Mouse (Mus musculus) adrenal gland (tissue): Measurements from ENCODE around the gene Togaram1.

Experiments
- intact Hi-C: fragments of 180-260 bp; cut with DNase I; formaldehyde crosslinking; loops from one replicate; pipeline ENCODE4 v1.15.1; 2025
- long read RNA-seq, 2 experiments: library from polyadenylated mRNA; unstranded; transcript quantifications; one replicate each; pipeline ENCODE4 v2.0.0; 2020; ENCODE audit warnings: borderline replicate concordance in 1 of 2; ENCODE audit not compliant: insufficient replicate concordance in 1 of 2

The Togaram1 gene
- long read RNA-seq, experiment 1, partial matches to known transcripts: 3 of 5 reads
- long read RNA-seq, experiment 1, other reads (novel, unspliced or antisense): 1 of 5 reads
- long read RNA-seq, experiment 2, partial matches to known transcripts: 7 of 8 reads
- long read RNA-seq, experiment 2, other reads (novel, unspliced or antisense): 1 of 8 reads

DNA sequence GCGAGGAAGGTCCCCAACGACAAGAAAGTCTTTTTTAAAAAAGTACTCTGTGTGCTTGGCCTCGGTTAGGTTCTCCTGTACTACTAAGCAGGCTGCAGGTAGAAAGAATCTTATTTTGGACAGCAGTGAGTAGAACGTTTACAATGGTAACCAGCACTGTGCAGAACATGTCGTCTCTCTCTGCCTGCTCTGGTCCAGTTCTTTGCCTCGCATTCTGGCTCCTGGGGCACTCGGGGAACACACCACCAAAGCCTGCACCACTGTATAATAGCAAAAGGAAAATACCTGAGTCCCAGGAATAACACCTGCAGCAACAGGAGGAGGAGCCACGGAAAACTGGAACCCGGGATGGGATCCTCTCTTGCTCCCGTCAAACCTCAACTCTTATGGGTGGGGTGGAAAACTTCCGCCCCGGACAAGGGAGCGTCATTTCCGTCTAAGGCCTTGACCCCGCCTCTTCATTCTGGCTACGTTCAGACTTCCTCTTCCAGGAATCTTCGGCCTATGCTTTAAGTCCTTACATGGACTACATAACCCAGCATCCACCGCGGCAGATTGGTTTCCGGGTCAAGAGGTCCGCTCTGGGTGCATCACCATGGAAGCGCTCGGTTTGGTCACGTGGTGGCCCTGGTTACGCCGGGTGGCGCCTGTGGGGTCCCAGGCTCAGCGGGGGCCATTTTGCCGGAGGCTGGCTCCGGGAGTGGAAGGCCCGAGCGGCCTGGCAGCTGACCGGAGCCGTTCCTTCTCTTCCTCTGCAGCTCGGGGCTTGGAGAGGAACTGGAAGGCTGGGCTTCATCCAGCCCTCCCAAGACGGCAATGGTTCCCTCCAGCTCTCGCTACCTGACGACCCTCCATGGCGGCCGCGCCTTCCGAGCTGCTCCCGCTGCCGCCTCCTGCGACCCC, at the start of gene Togaram1, which contains the start of gene Klhl28:
Gene Togaram1 (plus strand): TSS at position 681 of the 903 bp plus-strand sequence.
Gene Klhl28 (minus strand): TSS at position 411 of the 903 bp plus-strand sequence.
- intact Hi-C loops: loop anchor here (2.0 to 5.0 kb wide), 2 partner anchors 49 to 107 kb away; partner anchors contain the start of genes Fkbp3 and Gm527

DNA sequence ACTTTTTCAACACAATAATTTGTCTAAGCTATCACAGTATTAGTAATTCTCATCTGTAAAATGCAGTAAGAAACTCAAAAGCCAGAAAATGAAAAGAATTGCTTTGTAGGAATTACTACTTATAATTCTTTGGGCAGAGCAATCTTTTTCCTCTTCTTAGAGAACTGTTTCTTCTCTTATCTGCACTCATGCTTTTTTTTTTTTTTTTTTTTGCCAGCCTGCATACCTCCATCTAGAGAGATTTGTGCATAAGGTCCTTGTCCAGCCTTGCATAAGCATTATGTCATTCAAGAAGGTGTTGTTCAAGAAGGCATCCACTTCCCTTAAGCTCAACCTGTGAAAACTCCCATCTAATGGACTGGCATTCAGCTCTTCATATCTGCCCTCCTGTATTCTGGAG, 48.9 kb upstream of the Togaram1 start:
- intact Hi-C loops: loop anchor here (2.0 kb wide), 1 partner anchor 48 kb away; the partner anchor contains the start of genes Klhl28 and Togaram1

DNA sequence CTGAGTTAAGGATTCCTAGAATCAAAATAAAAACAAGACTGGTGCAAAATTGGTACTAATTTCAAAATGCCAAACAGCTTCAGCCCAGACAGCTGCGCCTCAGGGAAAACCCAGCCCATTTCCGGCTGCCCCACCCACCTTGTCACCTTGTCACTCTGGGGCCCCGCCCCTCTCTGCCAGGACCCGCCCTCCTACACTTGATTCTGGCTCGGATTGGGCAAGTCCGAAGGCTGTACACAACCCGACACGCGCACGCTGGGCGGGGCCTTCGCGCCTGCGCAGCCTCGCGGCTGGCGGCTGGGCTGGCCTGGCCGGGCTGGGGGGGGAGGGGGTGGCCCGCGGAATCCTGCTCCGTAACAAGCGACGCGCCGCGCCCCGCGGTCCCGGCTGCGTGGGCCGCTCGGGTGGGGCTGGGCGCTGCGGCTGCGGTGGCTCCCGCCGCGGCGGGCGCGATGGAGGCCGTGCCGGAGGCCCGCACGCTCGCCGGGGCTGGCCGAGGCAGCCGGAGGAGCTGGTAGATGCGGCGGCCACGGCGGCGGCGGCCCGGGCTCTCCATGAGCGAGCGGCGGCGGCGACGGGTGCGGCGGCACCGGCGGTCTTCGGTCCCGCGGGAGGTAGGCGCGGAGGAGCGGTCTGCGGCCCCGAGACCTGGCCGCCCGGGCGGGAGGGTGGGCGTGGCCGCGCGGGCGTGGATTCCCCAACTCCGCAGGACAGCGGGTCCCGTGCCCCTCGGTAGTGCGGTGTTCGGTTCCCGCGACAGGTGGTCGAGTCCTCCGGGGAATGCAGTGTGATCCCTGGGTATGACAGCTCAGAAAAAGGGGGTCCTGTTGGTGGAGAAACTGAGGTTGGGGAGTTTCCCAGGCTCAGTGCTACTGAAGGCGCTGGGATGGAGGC, 47.8 kb upstream of the Togaram1 start, which contains the start of gene Gm527:
Gene Gm527 (plus strand): TSS at position 329 of the 894 bp plus-strand sequence.
- intact Hi-C loops: loop anchor here (2.0 kb wide), 1 partner anchor 47 kb away; the partner anchor contains the start of genes Klhl28 and Togaram1

DNA sequence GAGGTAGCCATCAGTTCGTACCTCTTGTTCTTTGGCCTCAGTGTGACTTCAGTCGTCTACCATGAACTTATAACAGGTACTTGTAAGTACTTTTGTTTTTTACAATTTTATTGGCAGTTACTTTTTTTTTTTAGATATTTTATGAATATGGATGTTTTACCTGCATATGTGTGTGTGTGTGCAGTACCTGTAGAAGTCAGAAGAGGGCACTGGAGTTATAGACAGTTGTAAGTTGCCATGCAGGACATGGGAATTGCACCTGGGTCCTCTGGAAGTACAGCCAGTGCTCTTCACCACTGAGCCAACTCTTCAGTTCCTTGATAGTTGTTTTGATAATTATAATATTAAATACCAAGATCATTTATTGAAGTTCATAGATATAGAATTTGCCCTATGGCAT, 28.1 kb upstream of the Togaram1 start:
- intact Hi-C loops: no loop called here

DNA sequence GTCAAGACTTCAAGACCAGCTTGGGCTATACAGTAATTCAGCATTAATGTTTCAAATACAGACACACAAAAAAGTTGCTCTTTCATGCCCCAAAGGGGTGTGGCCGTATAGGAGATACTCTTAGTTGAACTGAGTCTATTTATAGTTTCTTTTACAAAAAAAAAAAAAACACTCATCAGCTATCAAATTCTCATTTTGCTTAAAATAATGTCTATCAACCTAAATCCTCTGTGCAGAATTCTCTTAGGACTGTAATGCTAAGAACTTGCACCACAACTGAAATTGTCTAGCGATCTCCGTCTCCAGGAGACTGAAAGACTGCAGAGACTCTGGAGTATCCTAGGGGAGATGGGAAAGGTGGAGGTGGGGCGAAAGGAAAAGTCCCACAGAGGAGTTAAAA, 1.0 kb upstream of the Togaram1 start:
- intact Hi-C loops: loop anchor here (2.0 kb wide), 1 partner anchor 48 kb away; the partner anchor contains the start of gene Gm527

DNA sequence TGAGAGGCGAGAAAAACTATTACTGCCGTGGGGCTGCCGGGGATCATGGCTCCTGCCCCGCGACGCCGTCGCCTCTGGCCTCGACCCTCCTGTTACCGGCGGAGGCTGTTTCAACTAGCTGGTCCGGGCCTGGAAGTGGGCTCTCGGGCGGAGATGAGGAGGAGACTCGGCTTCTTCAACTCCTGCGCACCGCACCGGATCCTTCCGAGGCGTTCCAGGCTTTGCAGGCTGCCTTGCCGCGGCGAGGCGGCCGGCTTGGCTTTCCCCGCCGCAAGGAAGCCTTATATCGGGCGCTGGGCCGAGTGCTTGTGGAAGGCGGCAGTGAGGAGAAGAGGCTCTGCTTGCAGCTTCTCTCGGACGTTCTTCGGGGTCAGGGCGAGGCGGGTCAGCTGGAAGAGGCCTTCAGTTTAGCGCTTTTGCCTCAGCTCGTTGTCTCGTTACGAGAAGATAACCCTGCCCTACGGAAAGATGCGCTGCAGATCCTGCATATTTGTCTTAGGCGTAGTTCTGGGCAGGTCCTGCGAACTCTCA, 562 bp downstream of the Togaram1 start:
- intact Hi-C loops: loop anchor here (5.0 kb wide), 1 partner anchor 106 kb away; the partner anchor contains the start of gene Fkbp3

DNA sequence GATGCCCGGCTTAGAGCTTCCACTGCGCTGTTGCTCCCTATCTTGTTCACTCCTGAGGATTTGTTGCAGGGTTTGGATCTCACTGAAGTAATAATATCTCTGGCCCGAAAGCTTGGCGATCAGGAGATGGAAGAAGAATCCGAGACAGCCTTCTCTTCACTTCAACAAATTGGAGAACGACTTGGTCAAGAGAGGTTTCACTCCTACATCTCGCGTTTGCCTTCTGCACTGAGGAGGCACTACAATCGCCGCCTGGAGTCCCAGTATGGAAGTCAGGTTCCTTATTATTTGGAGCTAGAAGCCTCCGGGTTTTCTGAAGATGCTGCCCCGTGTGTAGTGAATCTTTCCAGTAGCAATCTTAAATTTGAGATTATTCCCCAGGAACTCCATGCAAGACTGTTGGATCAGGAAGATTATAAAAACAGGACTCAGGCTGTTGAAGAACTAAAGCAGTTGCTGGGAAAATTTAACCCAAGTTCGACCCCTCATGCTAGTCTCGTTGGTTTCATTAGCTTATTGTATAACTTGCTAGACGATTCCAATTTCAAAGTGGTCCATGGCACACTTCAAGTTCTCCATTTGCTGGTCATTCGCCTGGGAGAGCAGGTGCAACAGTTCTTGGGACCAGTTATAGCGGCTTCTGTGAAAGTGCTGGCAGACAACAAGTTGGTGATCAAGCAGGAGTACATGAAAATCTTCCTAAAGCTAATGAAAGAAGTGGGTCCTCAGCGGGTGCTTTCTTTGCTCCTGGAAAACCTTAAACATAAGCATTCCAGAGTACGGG, 1.2 kb downstream of the Togaram1 start:
- intact Hi-C loops: loop anchor here (5.0 kb wide), 1 partner anchor 105 kb away; the partner anchor contains the start of gene Fkbp3

DNA sequence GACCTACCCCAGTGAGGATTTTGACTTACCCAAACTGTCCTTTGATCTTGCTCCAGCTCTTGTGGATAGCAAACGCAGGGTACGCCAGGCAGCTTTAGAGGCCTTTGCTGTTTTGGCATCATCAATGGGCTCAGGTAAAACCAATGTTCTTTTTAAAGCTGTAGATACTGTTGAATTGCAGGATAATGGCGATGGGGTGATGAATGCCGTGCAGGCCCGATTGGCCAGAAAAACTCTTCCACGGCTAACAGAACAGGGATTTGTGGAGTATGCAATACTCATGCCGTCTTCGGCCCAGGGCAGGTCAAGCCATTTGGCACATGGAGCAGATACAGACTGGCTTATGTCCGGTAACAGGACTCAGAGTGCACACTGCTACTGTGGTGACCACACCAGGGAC, 1.9 kb downstream of the Togaram1 start:
- intact Hi-C loops: loop anchor here (5.0 kb wide), 1 partner anchor 105 kb away; the partner anchor contains the start of gene Fkbp3

DNA sequence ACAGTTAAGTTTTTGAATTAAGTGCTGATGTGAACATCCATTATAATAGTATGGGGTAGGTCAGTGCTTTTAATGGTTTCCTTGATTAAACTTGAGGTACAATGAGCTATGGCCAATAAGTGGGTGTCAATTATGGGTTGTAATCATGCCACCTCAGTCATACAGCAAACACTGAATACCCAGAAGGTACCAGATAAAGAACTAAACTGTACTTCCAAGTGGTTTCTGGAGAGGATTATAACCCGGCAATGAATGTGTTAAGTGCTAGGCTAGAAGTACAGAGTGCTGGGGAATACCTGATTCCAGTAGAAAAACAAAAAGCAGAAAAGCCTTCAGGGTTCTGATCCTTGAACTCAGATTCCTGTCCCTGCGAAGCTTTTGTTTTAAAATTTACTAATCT, 2.5 kb downstream of the Togaram1 start:
- intact Hi-C loops: loop anchor here (5.0 kb wide), 1 partner anchor 104 kb away; the partner anchor contains the start of gene Fkbp3

DNA sequence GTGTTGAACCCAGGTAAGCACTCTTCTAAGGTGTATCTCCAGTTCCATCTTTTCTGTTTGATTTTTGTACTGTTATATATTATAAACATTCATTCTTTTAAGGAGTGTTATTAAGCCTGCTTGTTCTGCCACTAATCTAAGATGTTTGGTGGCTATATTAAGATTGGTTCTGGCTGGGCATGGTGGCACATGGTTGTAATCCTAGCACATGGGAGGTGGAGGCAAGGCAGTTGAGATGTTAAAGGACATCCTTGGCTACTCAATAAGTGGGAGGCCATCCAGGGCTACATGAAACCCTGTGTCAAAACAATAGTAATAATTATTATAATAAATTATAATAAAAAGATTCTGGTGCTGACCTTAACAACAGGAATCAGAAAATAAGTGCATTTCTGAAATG, 5.8 kb downstream of the Togaram1 start:
- intact Hi-C loops: no loop called here

DNA sequence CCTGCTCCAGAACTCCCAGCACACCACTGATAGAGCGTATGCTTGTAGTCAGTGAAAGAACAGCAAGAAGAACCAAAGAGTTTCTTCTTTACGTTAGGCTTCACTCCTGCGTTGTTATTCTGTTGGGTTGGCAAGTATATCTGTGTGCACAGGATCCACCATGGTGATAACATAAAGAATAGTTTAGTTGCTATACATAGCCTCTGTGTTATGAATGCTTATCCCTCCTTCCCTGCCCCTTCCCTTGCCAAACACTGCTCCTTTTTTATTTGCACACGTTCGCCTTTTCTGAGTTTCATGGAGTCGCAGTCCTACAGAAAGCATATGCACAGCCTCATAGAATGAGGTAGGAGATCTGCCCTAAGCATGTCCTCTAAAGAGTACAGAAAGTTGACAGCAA, 6.5 kb downstream of the Togaram1 start:
- intact Hi-C loops: no loop called here

DNA sequence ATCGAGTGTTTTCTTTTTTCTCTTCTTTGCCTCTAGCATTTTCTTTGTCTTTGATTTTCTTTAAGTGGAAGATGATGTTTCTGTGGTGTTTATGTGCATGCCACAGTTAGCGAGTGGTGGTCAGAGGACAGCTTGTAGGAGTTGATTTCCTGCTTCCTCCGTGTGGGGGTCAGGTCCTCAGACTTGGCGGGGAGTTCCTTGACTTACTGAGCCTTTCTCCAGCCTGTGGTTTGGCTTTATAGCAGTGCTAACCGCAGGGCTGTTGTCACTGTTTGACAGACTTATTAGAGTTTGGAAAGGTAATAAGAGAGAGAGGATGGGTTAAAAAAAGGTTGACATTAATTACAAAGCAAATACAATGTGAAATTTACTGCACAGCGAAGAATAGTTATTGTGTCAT, 10.0 kb downstream of the Togaram1 start:
- intact Hi-C loops: no loop called here

DNA sequence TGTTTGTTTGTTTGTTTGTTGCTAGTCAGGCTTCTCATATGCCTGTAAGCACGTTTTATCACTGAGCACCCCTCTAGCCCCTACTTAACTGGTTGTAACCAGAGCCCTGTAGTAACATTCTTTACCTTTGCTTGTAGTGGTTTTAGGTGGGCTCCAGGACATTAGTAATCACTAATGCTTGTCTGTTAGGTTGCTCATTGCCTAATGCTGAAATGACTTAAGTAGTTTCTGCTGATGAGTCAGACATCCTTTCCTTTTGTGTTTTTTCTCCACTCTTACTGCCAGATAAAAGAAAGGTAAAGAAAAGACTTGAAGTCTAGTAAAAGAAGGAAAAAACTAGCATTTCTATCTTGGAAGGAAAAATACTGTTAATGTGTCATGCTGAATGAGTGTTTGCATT, 10.6 kb downstream of the Togaram1 start:
- intact Hi-C loops: no loop called here

DNA sequence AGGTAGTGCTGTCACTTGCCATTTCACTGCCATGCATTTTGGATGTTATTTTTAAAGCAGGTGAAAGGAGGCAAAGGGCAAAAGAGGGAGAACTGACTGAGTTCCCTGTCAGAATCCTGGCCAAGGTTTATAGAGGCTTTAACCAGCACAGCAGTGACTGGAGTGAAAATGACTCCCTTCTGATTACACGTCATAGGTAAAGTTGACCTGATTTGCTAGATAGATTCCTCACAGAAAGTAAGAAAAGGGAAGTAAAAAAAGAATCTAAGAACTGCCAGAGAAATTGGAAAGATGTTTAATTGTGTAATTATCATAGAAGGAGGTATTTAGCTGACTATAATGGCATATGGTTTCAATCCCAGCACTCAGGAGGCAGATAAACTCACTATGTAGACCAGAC, 11.9 kb downstream of the Togaram1 start:
- intact Hi-C loops: no loop called here

DNA sequence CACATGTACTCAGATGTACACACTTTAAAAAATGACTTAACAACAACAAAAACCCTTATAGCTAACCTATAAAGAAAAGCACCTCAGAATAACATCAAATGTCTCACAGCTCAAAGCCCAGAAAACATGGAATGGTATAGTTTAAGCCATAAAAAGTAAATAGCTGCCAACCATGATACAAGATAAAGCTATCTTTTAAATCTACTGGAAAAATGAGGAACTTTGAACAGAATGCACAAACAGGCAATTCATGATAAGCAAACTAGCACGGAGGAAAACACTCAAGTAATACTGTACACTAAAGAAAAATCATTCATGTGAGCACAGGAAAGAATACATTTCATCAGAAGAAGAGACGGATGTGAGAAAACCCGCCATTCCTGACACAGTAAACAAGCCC, 42.1 kb downstream of the Togaram1 start:
- intact Hi-C loops: no loop called here

DNA sequence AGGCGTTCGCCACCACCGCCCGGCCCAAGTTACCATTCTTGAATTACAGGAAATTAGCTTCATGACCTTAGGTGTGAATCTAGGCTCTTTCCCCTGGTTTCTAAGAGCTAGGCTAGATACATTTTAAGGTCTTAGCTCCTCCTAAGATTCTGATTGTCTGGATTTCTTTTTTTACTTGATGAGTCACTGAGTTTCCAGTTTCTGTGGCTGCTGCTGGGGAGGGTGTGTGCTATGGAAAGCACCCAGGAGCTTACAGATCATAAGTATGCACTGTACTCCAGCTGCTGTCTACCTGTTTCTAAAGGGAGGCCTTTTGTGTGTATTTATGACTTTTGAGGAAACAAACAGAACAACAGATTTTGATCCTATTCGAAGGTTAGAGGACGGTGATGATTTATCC, 57.2 kb downstream of the Togaram1 start:
- intact Hi-C loops: no loop called here

DNA sequence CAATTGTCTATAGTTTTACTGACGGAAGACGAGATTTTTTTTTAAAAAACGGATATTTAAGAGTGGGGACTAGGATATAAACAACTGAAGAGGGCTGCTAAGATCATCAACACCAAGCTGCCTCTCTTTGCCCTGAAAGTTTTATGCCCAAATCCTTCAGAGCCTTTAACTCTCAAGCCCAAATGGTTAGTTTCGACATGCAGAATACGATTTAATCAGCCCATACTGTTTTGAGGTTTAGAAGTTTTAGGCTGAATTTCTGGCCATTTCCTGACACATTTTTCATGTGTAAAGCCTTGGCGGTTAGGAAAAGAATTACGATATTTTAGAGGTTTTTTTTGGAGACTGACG, 70.2 kb downstream of the Togaram1 start:
- intact Hi-C loops: no loop called here

DNA sequence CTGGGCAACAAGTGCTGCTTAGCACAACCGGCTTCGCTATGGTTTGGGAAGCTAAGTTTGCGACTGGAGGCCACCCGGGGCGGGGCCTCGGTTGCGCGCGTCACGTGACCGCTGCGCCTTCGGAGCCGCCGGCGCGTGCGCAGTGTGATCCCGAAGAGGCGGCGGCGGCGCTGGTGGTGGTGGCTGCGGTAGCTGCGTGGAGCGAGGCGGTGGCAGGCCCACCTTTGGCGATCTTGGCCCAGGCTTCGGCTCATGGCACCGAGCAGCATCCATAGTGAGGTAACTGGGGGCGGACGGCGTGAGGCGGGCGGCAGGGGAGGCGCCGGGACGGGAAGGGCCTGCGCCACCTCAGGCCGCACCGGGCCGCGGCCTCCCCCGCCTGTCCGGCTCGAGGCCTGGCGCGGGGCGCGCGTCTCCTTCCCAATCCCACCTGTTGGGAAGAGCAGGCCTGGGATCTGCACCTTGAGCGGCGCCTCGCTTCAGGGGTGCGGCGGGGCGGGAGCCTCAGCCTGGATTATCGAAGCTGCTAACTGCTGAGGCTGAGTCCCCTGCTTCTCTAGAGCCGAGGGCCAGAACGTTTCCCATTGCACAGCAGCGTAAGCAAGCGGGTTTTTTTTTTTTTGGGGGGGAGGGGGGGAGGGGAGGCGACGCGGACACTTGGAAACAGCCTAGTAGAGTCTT, 70.7 kb downstream of the Togaram1 start, which contains the start of gene Prpf39:
Gene Prpf39 (plus strand): TSS at position 144 of the 681 bp plus-strand sequence.
- intact Hi-C loops: no loop called here

DNA sequence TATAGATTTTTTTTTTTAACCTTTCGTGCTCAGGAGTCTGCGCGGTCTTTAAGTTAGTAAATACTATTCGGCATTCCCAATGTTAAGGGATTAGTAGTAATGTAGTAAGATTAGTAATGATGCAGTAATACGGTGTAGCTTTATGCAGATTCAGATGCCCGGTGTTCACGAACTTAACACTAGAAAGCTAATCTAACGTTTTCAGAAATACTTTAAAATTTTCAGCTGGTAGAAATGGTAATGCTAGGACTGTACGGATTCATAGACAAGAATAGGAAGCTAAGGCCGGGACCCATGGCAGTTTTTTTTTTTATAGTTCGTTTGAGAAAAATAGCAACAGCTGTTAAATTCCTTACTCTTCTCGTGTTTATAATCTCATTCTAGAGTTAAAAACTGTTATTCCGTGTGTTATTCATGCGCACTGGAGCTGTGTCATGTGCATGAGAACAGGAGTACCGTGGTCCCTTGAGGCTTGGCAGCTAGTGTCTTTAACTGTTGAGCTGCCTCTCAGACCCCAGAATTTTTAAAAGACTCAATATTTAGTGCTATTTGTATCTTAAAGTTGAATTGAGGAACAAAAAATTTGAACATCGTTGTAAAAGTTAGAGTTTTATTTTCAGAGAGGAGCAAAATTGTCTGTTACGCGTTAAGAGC, 71.4 kb downstream of the Togaram1 start:
- intact Hi-C loops: no loop called here
